8 mouse cellular contexts compared by ENCODE assay signal in genomic region chr16:31754172-31755025, GRCm38 (mm10).
DNase-seq lines count a peak whose midpoint lies in the region; ATAC-seq and TF ChIP-seq lines count a peak whose summit lies in the region.

No protein-coding gene starts in this region.

- TF ChIP-seq CTCF in cerebellum, adult 2 months (IDR thresholded peaks at IDR 0.05; ENCODE audit: borderline replicate concordance, insufficient read depth, low read depth, low read length) = no peak

- TF ChIP-seq POLR2A in cerebellum, adult 2 months (IDR thresholded peaks at IDR 0.05; ENCODE audit: borderline replicate concordance, insufficient read depth, low read length) = no peak

- DNase-seq in Muller cell, postnatal 12 days (ENCODE audit: inconsistent ontology term) = peak; percentile 46
- DNase-seq in cerebellum, adult 2 months = peak; percentile 78 to 83
- DNase-seq in kidney, postnatal 4 days = no peak
- DNase-seq in thymus, postnatal 0 days (ENCODE audit: low spot score) = no peak
- no peak for DNase-seq in ovary, postnatal 36 days (ENCODE audit: low spot score)

- peak overlapping the region; percentile 48 for H3K4me3 ChIP-seq in cerebellum, adult 2 months (replicated peaks; ENCODE audit: insufficient read depth, low read depth, low read length)
- H3K4me3 ChIP-seq in hindbrain, embryonic 13.5 days = no peak overlapping the region
- H3K4me3 ChIP-seq in midbrain, embryonic 15.5 days = peak overlapping the region; percentile 30

- no peaks in the 10 kb centered on the region for H3K27me3 ChIP-seq in cerebellum, adult 2 months (ENCODE audit: control insufficient read depth, insufficient read depth, low read length)
- H3K27me3 ChIP-seq in hindbrain, embryonic 13.5 days = no peaks in the 10 kb centered on the region
- no peaks in the 10 kb centered on the region for H3K27me3 ChIP-seq in midbrain, embryonic 15.5 days (replicated peaks)

- no peaks in the 10 kb centered on the region for H3K9me3 ChIP-seq in hindbrain, embryonic 13.5 days
- no peaks in the 10 kb centered on the region for H3K9me3 ChIP-seq in midbrain, embryonic 15.5 days

- peak overlapping the region; percentile 91 for H3K27ac ChIP-seq in cerebellum, adult 2 months (ENCODE audit: insufficient read depth, low read length)
- peak overlapping the region; percentile 19; the same call in 1 of the 2 replicates for H3K27ac ChIP-seq in hindbrain, embryonic 13.5 days
- peak overlapping the region; percentile 78 for H3K27ac ChIP-seq in midbrain, embryonic 15.5 days

- no peaks in the 10 kb centered on the region for H3K36me3 ChIP-seq in hindbrain, embryonic 13.5 days
- no peaks in the 10 kb centered on the region for H3K36me3 ChIP-seq in midbrain, embryonic 15.5 days (replicated peaks)

- peak overlapping the region; percentile 0; the same call in 1 of the 2 replicates for H3K4me2 ChIP-seq in hindbrain, embryonic 13.5 days
- H3K4me2 ChIP-seq in midbrain, embryonic 15.5 days = peak overlapping the region; percentile 41

- WGBS in cerebellum, adult 2 months = 11% methylated on average over 19 of the region's 19 CpGs
- 65% methylated on average over 19 of the region's 19 CpGs for WGBS in hindbrain, embryonic 13.5 days
- 54% methylated on average over 19 of the region's 19 CpGs for WGBS in midbrain, embryonic 15.5 days

- peak overlapping the region; percentile 21; the same call in 1 of the 2 replicates for H3K9ac ChIP-seq in hindbrain, embryonic 13.5 days
- H3K9ac ChIP-seq in midbrain, embryonic 15.5 days = peak overlapping the region; percentile 24; the same call in 1 of the 2 replicates

- no peak for ATAC-seq in hindbrain, embryonic 13.5 days (ENCODE audit: low FRiP score)
- ATAC-seq in midbrain, embryonic 15.5 days (replicated peaks) = peak; percentile 62; the same call in 1 of the 2 replicates
- ATAC-seq in CD4-positive, CD25-positive, alpha-beta regulatory T cell, adult 4 months = no peak

- H3K4me1 ChIP-seq in cerebellum, adult 2 months (ENCODE audit: control insufficient read depth, insufficient read depth, low read length) = peaks cover 8% of the 10 kb centered on the region; the same call in 1 of the 2 replicates
- H3K4me1 ChIP-seq in hindbrain, embryonic 13.5 days (replicated peaks) = peaks cover 8% of the 10 kb centered on the region; the same call in 1 of the 2 replicates
- peaks cover 13% of the 10 kb centered on the region for H3K4me1 ChIP-seq in midbrain, embryonic 15.5 days

Comparison
In these comparisons a context has a peak if more than half of its experiments do, and no peak if none do; other contexts are left out.
1. DNase-seq: peak in Muller cell, postnatal 12 days (single experiment) and cerebellum, adult 2 months (2 of 2); none in kidney, postnatal 4 days (0 of 2), thymus, postnatal 0 days (single experiment) and ovary, postnatal 36 days (single experiment).
2. H3K27ac ChIP-seq: peak in every context shown above with its lines; median percentile 91 in cerebellum, adult 2 months; 78 in midbrain, embryonic 15.5 days; 19 in hindbrain, embryonic 13.5 days.